Mouse (Mus musculus) intestine, embryonic 16.5 days (tissue): ENCODE data around the gene Klk1b9. TPM values are rescaled to one million over a fixed set of nuclear protein-coding genes. Genes with fewer than 3 reads are reported as not detected.

Source experiments
- polyA plus RNA-seq: library from polyadenylated mRNA; unstranded; fragments of >200 nt; fragmentation: Nextera tagmentation; extraction: Ambion mirVana; gene quantifications from 2 replicates; pipeline ENCODE4 v1.2.1, GENCODE M21; 2015

Klk1b9 gene
- polyA plus RNA-seq, 1 experiment from 2014 or later = not detected

Other genes starting within 250 kb of the Klk1b9 start
- not detected in 2 replicates for gene Klk12, start 207.2 kb upstream of the Klk1b9 start, polyA plus RNA-seq
- 0.75 and 1.7 TPM in 2 replicates for gene Klk11, start 201.5 kb upstream of the Klk1b9 start, polyA plus RNA-seq
- 2.5 and 6.3 TPM in 2 replicates for gene Klk10, start 195.0 kb upstream of the Klk1b9 start, polyA plus RNA-seq
- 0.15 TPM in 1 of 2 replicates, not detected in the other for gene Klk9, start 184.2 kb upstream of the Klk1b9 start, polyA plus RNA-seq
- 9.4 and 12.9 TPM in 2 replicates for gene Klk8, start 178.5 kb upstream of the Klk1b9 start, polyA plus RNA-seq
- not detected in 2 replicates for gene Klk7, start 164.8 kb upstream of the Klk1b9 start, polyA plus RNA-seq
- gene Klk6, start 151.6 kb upstream of the Klk1b9 start, polyA plus RNA-seq = 0.10 TPM in 1 of 2 replicates, not detected in the other
- gene Klk5, start 134.1 kb upstream of the Klk1b9 start, polyA plus RNA-seq = not detected in 2 replicates
- not detected in 2 replicates for gene Klk4, start 94.9 kb upstream of the Klk1b9 start, polyA plus RNA-seq
- gene Klk15, start 42.3 kb upstream of the Klk1b9 start, polyA plus RNA-seq = 0.17 TPM in 1 of 2 replicates, not detected in the other
- gene Klk1b8, start 25.4 kb upstream of the Klk1b9 start, polyA plus RNA-seq = 0.97 and 1.2 TPM in 2 replicates
- gene Klk1b1, start 9.3 kb upstream of the Klk1b9 start, polyA plus RNA-seq = not detected in 2 replicates
- gene Klk1b11, start 19.8 kb downstream of the Klk1b9 start, polyA plus RNA-seq = not detected in 2 replicates
- not detected in 2 replicates for gene Klk1b26, start 36.1 kb downstream of the Klk1b9 start, polyA plus RNA-seq
- gene Klk1b27, start 76.2 kb downstream of the Klk1b9 start, polyA plus RNA-seq = not detected in 2 replicates
- gene Klk1b21, start 126.3 kb downstream of the Klk1b9 start, polyA plus RNA-seq = not detected in 2 replicates
- not detected in 2 replicates for gene Klk1b22, start 136.6 kb downstream of the Klk1b9 start, polyA plus RNA-seq
- 0.20 TPM in 1 of 2 replicates, not detected in the other for gene Klk1b16, start 160.7 kb downstream of the Klk1b9 start, polyA plus RNA-seq
- gene Klk1b24, start 212.2 kb downstream of the Klk1b9 start, polyA plus RNA-seq = not detected in 2 replicates
- 0.21 and 0.55 TPM in 2 replicates for gene Klk1b3, start 222.1 kb downstream of the Klk1b9 start, polyA plus RNA-seq
- 0.16 and 0.37 TPM in 2 replicates for gene Klk1b4, start 231.4 kb downstream of the Klk1b9 start, polyA plus RNA-seq
- gene Klk1b5, start 239.9 kb downstream of the Klk1b9 start, polyA plus RNA-seq = 0.10 and 0.16 TPM in 2 replicates
- gene Klk1, start 249.3 kb downstream of the Klk1b9 start, polyA plus RNA-seq = 44.2 and 51.8 TPM in 2 replicates